Mouse (Mus musculus) midbrain, embryonic 12.5 days (tissue): ENCODE results near the gene Elmo2. TPM values are rescaled to one million over a fixed set of nuclear protein-coding genes. Genes with fewer than 3 reads are reported as not detected.

Source experiments
- polyA plus RNA-seq: library from polyadenylated mRNA; unstranded; fragments of >200 nt; fragmentation: Nextera tagmentation; extraction: Ambion mirVana; gene quantifications from 2 replicates; pipeline ENCODE4 v1.2.1, GENCODE M21; 2016

The Elmo2 gene
- polyA plus RNA-seq, 1 experiment from 2014 or later = 88.2 TPM

Other genes with a start within 250 kb of the Elmo2 start
- not detected in 2 replicates for gene 1700025C18Rik, start 235.7 kb downstream of the Elmo2 start, polyA plus RNA-seq
- gene Cdh22, start 91.6 kb downstream of the Elmo2 start, polyA plus RNA-seq = 14.8 and 18.8 TPM in 2 replicates
- gene Slc35c2, start 38.6 kb downstream of the Elmo2 start, polyA plus RNA-seq = 61.6 and 67.1 TPM in 2 replicates
- gene Zfp663, start 42.2 kb upstream of the Elmo2 start, polyA plus RNA-seq = 7.6 and 9.2 TPM in 2 replicates
- gene Zfp334, start 61.8 kb upstream of the Elmo2 start, polyA plus RNA-seq = 23.6 and 25.5 TPM in 2 replicates
- 0.05 TPM in 1 of 2 replicates, not detected in the other for gene Ocstamp, start 73.9 kb upstream of the Elmo2 start, polyA plus RNA-seq
- 2.4 and 2.6 TPM in 2 replicates for gene Slc13a3, start 146.8 kb upstream of the Elmo2 start, polyA plus RNA-seq
- gene Trp53rka, start 166.8 kb upstream of the Elmo2 start, polyA plus RNA-seq = 50.6 and 53.2 TPM in 2 replicates
- 4.4 and 4.6 TPM in 2 replicates for gene Slc2a10, start 177.3 kb upstream of the Elmo2 start, polyA plus RNA-seq